17 mouse cellular contexts compared by ENCODE assay signal in the genomic region with DNA sequence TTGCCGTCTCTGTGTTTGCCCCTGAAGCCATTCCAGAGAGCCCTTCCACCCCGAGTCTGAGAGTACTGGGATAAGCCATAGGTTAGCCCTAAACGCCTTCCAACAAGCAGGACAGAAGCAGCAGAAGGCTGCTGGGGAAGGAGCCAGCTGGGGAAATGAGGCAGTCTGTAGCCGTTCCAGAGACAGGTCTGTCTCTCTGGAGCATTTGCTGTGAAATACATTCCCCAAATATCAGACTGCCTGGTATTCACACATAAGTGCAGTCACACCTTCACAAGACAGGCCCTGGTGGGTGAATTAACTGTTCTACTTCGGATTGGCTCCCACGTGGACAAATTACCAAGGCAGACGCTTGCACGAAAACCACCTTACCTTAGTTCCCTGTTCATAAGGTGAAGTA.
"Had no signal": no experiment of that assay in that cellular context is flagged by ENCODE, and none has a peak within 500 bp of the region (broad histone marks: within the 10 kb centered on the region; RNA-seq: fewer than 3 reads in every experiment).

No protein-coding gene starts in this region.

- ATAC-seq: midbrain, embryonic 16.5 days had no signal

- H3K9me3 ChIP-seq: limb, embryonic 13.5 days; midbrain, embryonic 12.5 days; neural tube, embryonic 13.5 days had no signal

- H3K27me3 ChIP-seq: limb, embryonic 13.5 days; midbrain, embryonic 12.5 days; neural tube, embryonic 13.5 days had no signal

- H3K4me1 ChIP-seq: midbrain, embryonic 12.5 days; neural tube, embryonic 13.5 days had no signal

- H3K36me3 ChIP-seq: limb, embryonic 13.5 days; midbrain, embryonic 12.5 days; neural tube, embryonic 13.5 days had no signal

- H3K27ac ChIP-seq: kidney, postnatal 0 days; layer of hippocampus, adult 2 months; limb, embryonic 13.5 days; liver, embryonic 14.5 days; midbrain, embryonic 12.5 days; neural tube, embryonic 13.5 days had no signal

- H3K9ac ChIP-seq: limb, embryonic 13.5 days; liver, embryonic 14.5 days; midbrain, embryonic 12.5 days; neural tube, embryonic 13.5 days had no signal

- DNase-seq: kidney, adult 11 months; kidney, adult 9 months; kidney, postnatal 36 days; left cerebral cortex, postnatal 4 days; lung, adult 18-20 months; retina, postnatal 1 day; right cerebral cortex, postnatal 4 days; spleen, adult 18-20 months; thymus, adult 2 months; thymus, postnatal 25 days had no signal

- H3K4me2 ChIP-seq: limb, embryonic 13.5 days; midbrain, embryonic 12.5 days; neural tube, embryonic 13.5 days had no signal

- H3K4me3 ChIP-seq: layer of hippocampus, adult 2 months; limb, embryonic 13.5 days; midbrain, embryonic 12.5 days; neural tube, embryonic 13.5 days had no signal
